Mouse (Mus musculus): ENCODE data around the gene Ndufb2.

DNA sequence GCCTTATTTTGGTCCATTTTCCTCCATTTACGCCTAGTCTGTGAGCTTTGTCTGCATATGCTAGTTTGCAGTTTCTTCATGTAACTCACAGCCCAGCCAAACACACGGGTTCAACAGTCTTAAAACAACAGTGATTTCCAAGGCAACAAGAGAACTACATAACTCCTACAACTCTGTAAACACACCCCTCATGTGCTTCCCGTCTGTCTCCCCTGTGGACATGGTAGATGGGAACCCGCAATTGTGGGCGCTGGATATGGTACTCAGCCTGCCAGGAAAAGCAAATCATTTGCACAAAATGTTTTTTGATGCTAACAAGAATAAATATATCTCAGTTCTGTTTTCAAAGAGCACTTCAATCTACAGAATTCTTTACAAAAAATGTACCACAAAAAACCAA lies 12.2 kb downstream of the Ndufb2 start:
- TF ChIP-seq POLR2A (IDR thresholded peaks at IDR 0.05; ENCODE audit: extremely low read depth, insufficient read depth, low read length) (no peak), CTCF (IDR thresholded peaks at IDR 0.05; ENCODE audit: extremely low read depth, insufficient read depth, low read length) (no peak)
